Mouse (Mus musculus) G1E (cell line): Measurements from ENCODE around the gene Itpk1.

Experiments
- CTCF ChIP-seq: IDR thresholded peaks from 2 replicates; pipeline ENCODE4 v1.5.1; 2012; ENCODE audit warnings: low read depth, low read length, inconsistent platforms, mixed read lengths
- GATA1 ChIP-seq: IDR thresholded peaks from 2 replicates; pipeline ENCODE4 v1.6.1; 2012; ENCODE audit warnings: borderline replicate concordance, low read length, inconsistent platforms, mixed read lengths
- POLR2AphosphoS5 ChIP-seq: IDR thresholded peaks from 2 replicates; pipeline ENCODE4 v1.6.1; 2012; ENCODE audit warnings: low read depth, low read length, inconsistent platforms; ENCODE audit not compliant: insufficient replicate concordance
- TAL1 ChIP-seq: conservative IDR thresholded peaks from 2 replicates; pipeline ENCODE4 v1.6.1; 2012; ENCODE audit warnings: low read depth, low read length, inconsistent platforms, mixed read lengths

- TF ChIP-seq CTCF (no peak), TAL1 (no peak), GATA1 (no peak), POLR2AphosphoS5 (no peak)
Observed at GRCm38 (mm10) chr12:102646586-102647260, 58.0 kb downstream of the Itpk1 start.
